Mouse (Mus musculus) forebrain, embryonic 14.5 days (tissue): Measurements from ENCODE around the gene Gbx2. TPM values are rescaled to one million over a fixed set of nuclear protein-coding genes. Genes with fewer than 3 reads are reported as not detected.

ENCODE experiments used
- ATAC-seq: fragments of 200-750 bp; cut with Nextera tagmentation; 2 replicates; pipeline ENCODE4 v1.8.0; 2017; ENCODE audit warnings: mild to moderate bottlenecking, moderate library complexity
- DNase-seq: peaks from one replicate; pipeline ENCODE4 v3.0.0-alpha.2; 2015; ENCODE audit warnings: low spot score
- H3K27ac ChIP-seq: fragments of 300-500 bp; sonication (generic); 2 replicates; pipeline ENCODE4 v1.5.1; 2014; ENCODE audit warnings: low read depth, mild to moderate bottlenecking, control low read depth, low read length, moderate library complexity
- H3K27me3 ChIP-seq: fragments of 300-500 bp; sonication (generic); replicated peaks from 2 replicates; pipeline ENCODE4 v1.6.1; 2014; ENCODE audit warnings: low read length, control low read depth, mixed read lengths; ENCODE audit not compliant: control insufficient read depth, insufficient read depth
- H3K36me3 ChIP-seq: fragments of 300-500 bp; sonication (generic); 2 replicates; pipeline ENCODE4 v1.6.1; 2014; ENCODE audit warnings: low read length, control low read depth; ENCODE audit not compliant: control insufficient read depth, insufficient read depth
- H3K4me1 ChIP-seq: fragments of 300-500 bp; sonication (generic); 2 replicates; pipeline ENCODE4 v1.6.1; 2014; ENCODE audit warnings: antibody characterized with exemption, low read length, control low read depth; ENCODE audit not compliant: control insufficient read depth, insufficient read depth
- H3K4me2 ChIP-seq: fragments of 300-500 bp; sonication (generic); 2 replicates; pipeline ENCODE4 v1.6.1; 2014; ENCODE audit warnings: mild to moderate bottlenecking, control low read depth, low read length
- H3K4me3 ChIP-seq: fragments of 300-500 bp; sonication (generic); 2 replicates; pipeline ENCODE4 v1.5.1; 2014; ENCODE audit warnings: low read depth, low read length, control low read depth
- H3K9ac ChIP-seq: fragments of 300-500 bp; sonication (generic); 2 replicates; pipeline ENCODE4 v1.6.1; 2014; ENCODE audit warnings: mild to moderate bottlenecking, low read length, control low read depth, moderate library complexity
- H3K9me3 ChIP-seq: fragments of 300-500 bp; sonication (generic); replicated peaks from 2 replicates; pipeline ENCODE4 v1.6.1; 2016; ENCODE audit warnings: low read length, control low read depth, mixed read lengths; ENCODE audit not compliant: control insufficient read depth
- whole genome bisulfite sequencing: fragments of 180-500 bp; shearing (Covaris S2); extraction: QIAGEN DNeasy Blood & Tissue Kit; methylation state at CpG from one replicate; pipeline ENCODE4 v1.1.7; 2014; 5-methylcytosine and 5-hydroxymethylcytosine counted together
- polyA plus RNA-seq: library from polyadenylated mRNA; unstranded; fragments of >200 nt; fragmentation: Nextera tagmentation; extraction: Ambion mirVana; gene quantifications from 2 replicates; pipeline ENCODE4 v1.2.1, GENCODE M21; 2014

Gbx2 gene
- polyA plus RNA-seq, 1 experiment from 2014 or later, result 20.7 TPM

GRCm38 (mm10) chr1:89909796-89910195 is 21.2 kb downstream of the Gbx2 start:
- no peak overlapping the region for H3K4me2 ChIP-seq
- H3K36me3 ChIP-seq, result no peaks in the 10 kb centered on the region
- H3K4me1 ChIP-seq, result no peaks in the 10 kb centered on the region
- no peaks in the 10 kb centered on the region for H3K9me3 ChIP-seq
- no peak overlapping the region for H3K9ac ChIP-seq
- 91% methylated on average over 8 of the region's 8 CpGs for WGBS
- DNase-seq (no peak), ATAC-seq (no peak)
- H3K27me3 ChIP-seq, result peaks cover 20% of the 10 kb centered on the region
- no peak overlapping the region for H3K27ac ChIP-seq
- H3K4me3 ChIP-seq, result no peak overlapping the region

DNA sequence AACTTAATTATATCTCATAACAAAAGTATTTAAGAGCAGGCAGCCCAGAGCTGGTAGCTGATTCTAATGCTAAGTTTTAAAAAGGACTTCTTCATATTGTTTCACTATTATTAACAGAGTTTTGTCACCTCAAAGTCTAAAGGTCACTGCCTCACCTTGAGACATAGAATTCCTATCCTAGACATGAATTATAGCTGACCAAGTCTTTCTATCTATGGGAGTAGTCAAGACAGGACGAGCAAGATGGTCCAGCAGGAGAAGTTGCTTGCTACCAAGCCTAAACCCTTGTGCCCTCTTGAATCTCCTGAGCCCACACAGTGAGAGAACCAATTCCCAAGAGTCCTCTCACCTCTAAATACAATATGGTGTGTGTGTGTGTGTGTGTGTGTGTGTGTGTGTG is 28.3 kb downstream of the Gbx2 start:
- Histone ChIP-seq H3K36me3 (no peaks in the 10 kb centered on the region), H3K9me3 (no peaks in the 10 kb centered on the region), H3K9ac (no peak overlapping the region), H3K27ac (no peak overlapping the region), H3K4me1 (no peaks in the 10 kb centered on the region; the same call in 1 of the 2 replicates), H3K4me3 (no peak overlapping the region), H3K27me3 (no peaks in the 10 kb centered on the region), H3K4me2 (no peak overlapping the region)
- ATAC-seq (no peak), DNase-seq (no peak)
- 85% methylated on average over 1 of the region's 1 CpGs for WGBS

DNA sequence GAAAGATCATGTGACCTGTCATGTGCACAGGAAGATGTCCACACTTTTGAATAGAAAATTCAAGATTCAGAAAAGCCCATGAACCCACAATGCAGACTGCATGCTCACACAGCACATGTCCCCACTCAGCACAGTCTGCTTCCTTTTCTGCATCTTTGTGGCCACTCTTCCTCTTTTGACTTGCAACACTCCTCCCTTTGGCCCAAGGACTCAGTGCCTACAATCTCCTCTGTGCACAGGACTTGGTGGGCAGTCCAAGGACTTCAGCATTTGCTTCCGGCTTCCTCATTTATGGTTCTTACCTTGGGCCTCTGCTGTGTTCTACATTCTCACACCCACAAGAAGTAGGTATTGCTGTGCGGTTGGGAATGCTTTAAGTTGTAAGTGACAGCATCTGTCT is 28.7 kb downstream of the Gbx2 start:
- Histone ChIP-seq H3K9ac (no peak overlapping the region), H3K4me2 (no peak overlapping the region), H3K27me3 (no peaks in the 10 kb centered on the region), H3K9me3 (no peaks in the 10 kb centered on the region), H3K36me3 (0 out of 2 replicates have a peak, but pooled peaks cover under 1% of the 10 kb centered on the region), H3K27ac (no peak overlapping the region), H3K4me3 (no peak overlapping the region), H3K4me1 (no peaks in the 10 kb centered on the region; the same call in 1 of the 2 replicates)
- no peak for ATAC-seq
- DNase-seq, result no peak
- 91% methylated on average over 2 of the region's 2 CpGs for WGBS

DNA sequence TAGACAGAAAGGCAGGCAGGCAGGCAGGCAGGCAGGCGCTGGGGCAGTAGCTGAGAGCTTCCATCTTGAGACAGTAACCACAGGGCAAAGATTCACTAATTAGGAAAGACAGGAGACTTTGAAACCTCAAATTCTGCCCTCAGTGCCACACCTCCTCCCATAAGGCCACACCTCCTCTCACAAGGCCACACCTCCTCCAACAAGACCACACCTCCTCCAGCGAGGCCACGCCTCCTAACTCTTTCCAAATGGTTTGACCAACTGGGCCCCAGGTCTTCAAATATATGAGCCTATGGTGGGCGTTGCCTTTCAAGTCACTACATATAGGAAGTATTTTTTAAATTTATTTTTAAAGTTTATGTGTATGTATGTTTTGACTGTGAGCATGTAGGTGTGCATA is 29.6 kb downstream of the Gbx2 start:
- ATAC-seq, result no peak
- H3K4me1 ChIP-seq, result no peaks in the 10 kb centered on the region; the same call in 1 of the 2 replicates
- H3K4me2 ChIP-seq, result no peak overlapping the region
- H3K9ac ChIP-seq, result no peak overlapping the region
- no peak overlapping the region for H3K27ac ChIP-seq
- H3K4me3 ChIP-seq, result no peak overlapping the region
- H3K36me3 ChIP-seq, result 0 out of 2 replicates have a peak, but pooled peaks cover 3% of the 10 kb centered on the region
- no peaks in the 10 kb centered on the region for H3K27me3 ChIP-seq
- WGBS, result 82% methylated on average over 4 of the region's 4 CpGs
- DNase-seq, result no peak
- H3K9me3 ChIP-seq, result no peaks in the 10 kb centered on the region

- H3K9ac ChIP-seq, result no peak overlapping the region
- H3K9me3 ChIP-seq, result no peaks in the 10 kb centered on the region
- ATAC-seq (peak; percentile 20; the same call in 1 of the 2 replicates), DNase-seq (peak; percentile 48)
- H3K4me1 ChIP-seq, result no peaks in the 10 kb centered on the region; the same call in 1 of the 2 replicates
- no peaks in the 10 kb centered on the region for H3K27me3 ChIP-seq
- no peak overlapping the region for H3K27ac ChIP-seq
- H3K4me3 ChIP-seq, result no peak overlapping the region
- 0 out of 2 replicates have a peak, but pooled peaks cover 3% of the 10 kb centered on the region for H3K36me3 ChIP-seq
- no peak overlapping the region for H3K4me2 ChIP-seq
- 63% methylated on average over 11 of the region's 11 CpGs for WGBS
These were observed 31.1 kb downstream of the Gbx2 start for GRCm38 (mm10) chr1:89899761-89900445.

DNA sequence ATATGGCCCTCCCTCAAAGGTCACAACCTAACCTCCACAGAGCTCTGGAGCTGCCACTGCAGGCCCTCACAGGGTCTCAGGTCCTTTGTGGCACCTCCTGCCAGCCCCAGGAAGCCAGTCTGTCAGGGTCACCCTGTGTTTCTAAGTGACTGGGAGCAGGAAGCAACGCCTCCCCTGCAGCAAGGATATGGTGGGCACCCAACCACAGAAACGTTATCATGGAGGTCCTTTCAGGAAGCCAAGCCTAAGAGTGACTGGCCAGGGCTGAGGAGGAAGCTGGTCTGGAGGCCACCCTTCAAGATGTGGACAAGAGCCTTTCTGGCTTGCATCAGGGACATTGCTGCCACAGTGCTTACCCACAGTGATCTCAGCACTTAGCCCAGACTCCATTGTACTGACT is 31.9 kb downstream of the Gbx2 start:
- no peak overlapping the region for H3K4me3 ChIP-seq
- 87% methylated on average over 2 of the region's 2 CpGs for WGBS
- H3K4me2 ChIP-seq, result no peak overlapping the region

DNA sequence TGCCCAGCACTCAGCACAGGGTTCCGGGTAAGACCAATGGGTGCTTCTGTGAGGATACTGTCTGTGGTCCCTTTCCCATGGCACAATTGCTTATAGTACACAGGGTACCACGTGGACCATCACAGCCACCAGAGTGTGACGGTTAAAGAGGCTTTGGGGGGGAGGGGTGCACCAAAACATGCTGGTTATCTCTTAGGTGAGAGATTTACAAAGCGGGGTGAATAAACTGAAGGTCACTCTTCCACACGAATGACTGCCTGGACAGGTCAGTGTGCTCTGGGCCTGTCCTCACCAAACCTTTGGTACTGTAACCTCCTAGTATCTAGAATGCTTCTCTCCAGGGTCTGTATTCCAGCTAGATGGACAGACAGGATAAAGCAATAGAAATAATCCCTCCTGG is 35.2 kb downstream of the Gbx2 start:
- Histone ChIP-seq H3K4me3 (no peak overlapping the region), H3K4me1 (peaks cover 2% of the 10 kb centered on the region), H3K9ac (no peak overlapping the region), H3K27ac (no peak overlapping the region), H3K27me3 (no peaks in the 10 kb centered on the region), H3K36me3 (peaks cover 12% of the 10 kb centered on the region; the same call in 1 of the 2 replicates), H3K9me3 (no peaks in the 10 kb centered on the region), H3K4me2 (no peak overlapping the region)
- no peak for ATAC-seq
- 87% methylated on average over 5 of the region's 5 CpGs for WGBS
- no peak for DNase-seq

More for the DNA sequence above, 31.9 kb downstream of the Gbx2 start:
- DNase-seq, result no peak
- Histone ChIP-seq H3K9ac (no peak overlapping the region), H3K9me3 (no peaks in the 10 kb centered on the region), H3K27me3 (no peaks in the 10 kb centered on the region), H3K27ac (no peak overlapping the region), H3K36me3 (0 out of 2 replicates have a peak, but pooled peaks cover 3% of the 10 kb centered on the region), H3K4me1 (no peaks in the 10 kb centered on the region; the same call in 1 of the 2 replicates)
- ATAC-seq, result no peak

- DNase-seq (no peak), ATAC-seq (no peak)
- Histone ChIP-seq H3K4me3 (no peak overlapping the region), H3K27ac (no peak overlapping the region), H3K9me3 (no peaks in the 10 kb centered on the region), H3K4me2 (no peak overlapping the region), H3K4me1 (peaks cover 2% of the 10 kb centered on the region; the same call in 1 of the 2 replicates), H3K9ac (no peak overlapping the region), H3K36me3 (peaks cover 40% of the 10 kb centered on the region), H3K27me3 (no peaks in the 10 kb centered on the region)
- 39% methylated on average over 7 of the region's 7 CpGs for WGBS
These were observed 38.7 kb downstream of the Gbx2 start for GRCm38 (mm10) chr1:89892281-89892680.

DNA sequence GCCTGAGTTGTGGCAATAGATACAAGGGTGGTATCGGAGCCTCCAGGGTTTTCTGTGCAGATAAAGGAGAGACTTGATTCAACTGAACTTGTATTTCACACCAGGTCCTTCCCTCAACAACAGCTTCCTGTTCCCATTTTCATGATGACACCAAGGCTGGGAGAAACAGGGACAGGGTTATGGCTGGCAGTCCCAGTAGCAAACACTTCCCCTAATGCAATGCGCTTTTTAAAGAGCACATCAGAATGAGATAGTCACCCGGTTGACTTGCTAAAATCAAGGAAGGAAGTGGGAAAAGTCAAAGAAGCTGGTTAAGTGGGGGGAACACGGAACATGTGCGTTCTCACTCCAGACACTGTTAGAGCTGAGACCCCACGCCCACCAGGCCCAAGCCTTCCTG is 39.6 kb downstream of the Gbx2 start:
- Histone ChIP-seq H3K4me1 (peaks cover 2% of the 10 kb centered on the region; the same call in 1 of the 2 replicates), H3K27ac (no peak overlapping the region), H3K9me3 (no peaks in the 10 kb centered on the region), H3K4me3 (no peak overlapping the region), H3K4me2 (no peak overlapping the region), H3K9ac (no peak overlapping the region), H3K36me3 (peaks cover 37% of the 10 kb centered on the region), H3K27me3 (no peaks in the 10 kb centered on the region)
- WGBS, result 91% methylated on average over 6 of the region's 6 CpGs
- DNase-seq (no peak), ATAC-seq (no peak)
